Mouse (Mus musculus) cerebellum, postnatal 36 days (tissue): ENCODE data around the gene Klf12.

Experiments
- DNase-seq, 2 experiments: peaks; one replicate each; pipeline ENCODE4 v3.0.0; 2021 to 2022; ENCODE audit warnings: mixed read lengths in 2 of 2

Gene Klf12

GRCm38 (mm10) chr14:100017219-100017618 is 267.3 kb downstream of the Klf12 start:
- no peak for DNase-seq

- no peak for DNase-seq
Measured at GRCm38 (mm10) chr14:100010525-100010924, 274.0 kb downstream of the Klf12 start.

- peak; percentile 4 to 51 for DNase-seq
Measured at GRCm38 (mm10) chr14:100009790-100010382, 274.6 kb downstream of the Klf12 start.

- no peak for DNase-seq
Measured at GRCm38 (mm10) chr14:99983510-99983909, 301.0 kb downstream of the Klf12 start.

- DNase-seq: no peak
Measured at GRCm38 (mm10) chr14:99981209-99981608, 303.3 kb downstream of the Klf12 start.

GRCm38 (mm10) chr14:99967920-99968319 is 316.6 kb downstream of the Klf12 start:
- no peak for DNase-seq

- no peak for DNase-seq
Measured at GRCm38 (mm10) chr14:99960500-99961229, 323.8 kb downstream of the Klf12 start.

GRCm38 (mm10) chr14:99955133-99955532 is 329.3 kb downstream of the Klf12 start:
- no peak for DNase-seq

GRCm38 (mm10) chr14:99944221-99945108 is 340.0 kb downstream of the Klf12 start:
- DNase-seq: no peak

- DNase-seq: peak; percentile 25 to 44
Measured at GRCm38 (mm10) chr14:99943156-99943555, 341.3 kb downstream of the Klf12 start.

GRCm38 (mm10) chr14:99933456-99933855 is 351.0 kb downstream of the Klf12 start:
- no peak for DNase-seq

GRCm38 (mm10) chr14:99931879-99932278 is 352.6 kb downstream of the Klf12 start:
- peak; percentile 65 to 74 for DNase-seq

- no peak for DNase-seq
Measured at GRCm38 (mm10) chr14:99911912-99912311, 372.6 kb downstream of the Klf12 start.

GRCm38 (mm10) chr14:99910876-99911275 is 373.6 kb downstream of the Klf12 start:
- DNase-seq: no peak

- DNase-seq: no peak
Measured at GRCm38 (mm10) chr14:99900902-99901301, 383.6 kb downstream of the Klf12 start.

- no peak for DNase-seq
Measured at GRCm38 (mm10) chr14:99898861-99899260, 385.6 kb downstream of the Klf12 start.

GRCm38 (mm10) chr14:99894708-99895383 is 389.6 kb downstream of the Klf12 start:
- DNase-seq: peak; percentile 54 to 65

- DNase-seq: no peak
Measured at GRCm38 (mm10) chr14:99894062-99894461, 390.4 kb downstream of the Klf12 start.

GRCm38 (mm10) chr14:99886503-99886902 is 398.0 kb downstream of the Klf12 start:
- no peak for DNase-seq

GRCm38 (mm10) chr14:99885562-99885961 is 398.9 kb downstream of the Klf12 start:
- no peak for DNase-seq

GRCm38 (mm10) chr14:99885128-99885527 is 399.4 kb downstream of the Klf12 start:
- DNase-seq: no peak

- no peak for DNase-seq
Measured at GRCm38 (mm10) chr14:99876791-99877578, 407.5 kb downstream of the Klf12 start.
